Mouse (Mus musculus) adrenal gland, adult 2 months (tissue): ENCODE data around the gene Stk26. TPM values are rescaled to one million over a fixed set of nuclear protein-coding genes. Genes with fewer than 3 reads are reported as not detected.

Source experiments
- DNase-seq: peaks from one replicate; pipeline ENCODE4 v3.0.0; 2021
- polyA plus RNA-seq: library from polyadenylated mRNA; depleted of rRNA; stranded (reverse); fragments of >200 nt; gene quantifications from 2 replicates; pipeline ENCODE4 v1.2.3, GENCODE M21; 2012; rRNA removed
- total RNA-seq, 2 experiments: library from RNA; stranded (reverse); gene quantifications; 2 replicates each; pipeline ENCODE4 v1.2.3; 2021

Gene Stk26
- total and polyA plus RNA-seq, 3 experiments, result 0.74 to 4.7 (median 2.3) TPM

DNA sequence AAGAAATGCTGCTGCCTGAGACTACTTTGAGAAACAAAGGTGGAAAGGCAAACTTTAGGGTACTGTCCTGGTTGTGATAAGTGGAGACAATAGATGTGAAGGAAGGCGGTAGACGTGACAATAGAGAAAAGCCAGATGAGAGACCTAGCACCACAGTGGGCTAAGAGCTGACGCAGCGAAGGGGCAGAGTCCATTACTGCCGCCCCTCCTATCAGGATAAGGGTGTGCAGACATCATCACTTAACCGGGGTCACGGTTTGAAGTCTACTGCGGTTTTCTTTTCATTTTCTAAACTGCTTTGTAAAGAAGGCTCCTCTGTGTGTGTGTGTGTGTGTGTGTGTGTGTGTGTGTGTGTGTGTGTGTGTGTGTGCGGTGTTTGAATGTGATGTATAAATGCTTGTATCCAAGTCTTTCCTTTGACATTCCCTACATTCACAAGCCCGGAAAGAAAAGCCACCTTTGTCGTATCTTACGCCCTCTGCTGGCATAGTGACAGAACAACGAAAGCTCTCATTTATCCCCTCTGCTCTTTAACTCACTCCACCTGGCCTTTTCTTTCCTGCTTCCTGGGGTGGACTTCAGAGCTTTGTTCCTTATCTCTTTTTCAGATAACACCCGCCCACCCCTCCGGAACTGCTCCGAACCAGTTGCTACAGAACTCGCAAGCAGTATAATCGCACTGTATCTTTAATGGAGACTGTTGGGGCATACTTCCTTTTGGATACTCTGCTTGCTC, 84.0 kb downstream of the Stk26 start:
- peak; percentile 16 for DNase-seq

DNA sequence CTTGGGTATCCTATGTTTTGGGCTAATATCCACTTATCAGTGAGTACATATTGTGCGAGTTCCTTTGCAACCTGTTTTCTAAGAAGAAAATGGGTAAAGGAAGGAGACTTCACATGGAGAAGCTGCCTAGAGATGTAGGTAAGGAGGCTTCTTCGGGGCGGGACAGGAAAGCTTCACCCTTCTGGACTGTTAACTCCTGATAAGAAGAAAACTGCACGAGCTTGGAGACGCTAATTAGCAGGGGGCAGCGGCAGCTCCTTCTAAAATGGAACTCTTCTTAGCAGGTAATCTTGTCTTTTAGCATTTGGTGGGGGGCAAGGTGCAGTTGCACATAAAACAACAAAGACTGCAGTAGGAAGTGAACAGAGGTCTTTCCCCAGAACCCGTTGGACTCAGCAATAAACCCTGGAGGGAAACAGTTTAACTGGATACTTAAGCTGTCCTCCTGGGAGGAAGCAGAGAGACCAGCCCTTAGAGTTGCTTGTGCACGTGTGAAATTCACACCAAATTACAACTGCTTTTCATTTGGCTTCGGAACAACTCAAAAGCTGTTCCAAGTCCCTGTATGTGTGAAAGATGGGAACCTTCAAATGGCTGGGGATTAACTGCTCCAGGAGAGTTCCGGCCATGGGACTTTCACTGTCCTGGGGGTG, 86.2 kb downstream of the Stk26 start:
- no peak for DNase-seq

- DNase-seq, result no peak
These were observed 89.5 kb downstream of the Stk26 start for GRCm38 (mm10) chrX:50930309-50930708.

DNA sequence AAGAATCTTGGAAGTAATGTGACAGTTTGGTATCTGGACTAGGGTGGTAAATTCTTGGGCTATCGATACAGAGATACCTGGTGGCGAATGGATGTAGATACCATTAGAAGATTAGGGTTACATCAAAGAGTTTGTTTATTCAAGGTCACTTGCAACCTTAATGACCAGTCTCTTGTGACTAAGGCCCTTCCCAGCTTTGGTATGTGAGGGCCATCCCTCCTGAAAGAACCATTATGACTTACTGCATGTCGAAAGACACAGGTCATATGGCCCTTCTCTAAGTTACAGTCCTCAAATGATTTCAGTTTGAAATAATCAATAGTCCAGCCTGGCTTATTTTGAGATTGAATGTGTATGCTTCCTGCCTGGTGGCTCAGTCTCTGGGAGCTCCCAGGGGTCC, 96.3 kb downstream of the Stk26 start:
- DNase-seq, result no peak

GRCm38 (mm10) chrX:50942610-50943009, 101.8 kb downstream of the Stk26 start, which contains the start of gene Frmd7:
TSS of gene Frmd7 (minus strand) at chrX:50942710.
- DNase-seq, result no peak

Other genes starting within 250 kb of the Stk26 start
- gene Frmd7, start 101.7 kb downstream of the Stk26 start, total RNA-seq, result under 1 TPM in 1 of 2 experiments, not detected in 1; 0.26 TPM
- gene Frmd7, start 101.7 kb downstream of the Stk26 start, polyA plus RNA-seq, result 0.04 TPM in 1 of 2 replicates, not detected in the other
- gene Rap2c, start 177.0 kb downstream of the Stk26 start, total RNA-seq, result 10 to 100 TPM; 25.8 to 26.3 TPM
- 0.52 and 0.76 TPM in 2 replicates for gene Rap2c, start 177.0 kb downstream of the Stk26 start, polyA plus RNA-seq